Mouse (Mus musculus) G1E-ER4 (cell line): Measurements from ENCODE around the gene Gas2l3. TPM values are rescaled to one million over a fixed set of nuclear protein-coding genes. Genes with fewer than 3 reads are reported as not detected.

ENCODE experiments used
- GATA1 ChIP-seq: IDR thresholded peaks from one replicate; pipeline ENCODE4 v1.8.0; 2012; ENCODE audit warnings: low read length, inconsistent platforms
- polyA plus RNA-seq: library from polyadenylated mRNA; stranded (reverse); fragments of >175 nt; gene quantifications from 2 replicates; pipeline ENCODE4 v1.2.3, GENCODE M21; 2012

Gas2l3 gene
- polyA plus RNA-seq, 1 experiment = not detected

- no peak for TF ChIP-seq GATA1
Observed at GRCm38 (mm10) chr10:89461856-89462507, 18.2 kb upstream of the Gas2l3 start.

DNA sequence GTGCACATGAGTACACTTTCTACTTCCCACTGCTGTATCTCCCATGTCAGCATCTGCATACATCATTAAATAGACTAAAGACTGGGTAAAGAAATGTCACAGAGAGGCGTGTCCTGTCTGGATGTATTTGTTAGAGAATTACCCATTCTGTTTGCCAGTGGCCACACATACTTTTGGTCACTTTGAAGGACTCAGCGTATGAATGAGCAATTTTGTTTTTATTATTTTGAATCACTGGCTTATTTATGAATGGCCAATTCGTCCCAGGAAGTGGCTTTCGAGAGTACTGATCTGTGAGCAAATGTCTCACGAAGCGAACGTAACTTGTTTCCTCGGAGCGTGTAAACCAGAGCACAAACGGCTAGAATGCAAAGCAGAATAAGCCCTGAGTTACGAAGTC is 17.2 kb upstream of the Gas2l3 start:
- TF ChIP-seq GATA1 = no peak

- no peak for TF ChIP-seq GATA1
Observed at GRCm38 (mm10) chr10:89458770-89459169, 15.0 kb upstream of the Gas2l3 start.

DNA sequence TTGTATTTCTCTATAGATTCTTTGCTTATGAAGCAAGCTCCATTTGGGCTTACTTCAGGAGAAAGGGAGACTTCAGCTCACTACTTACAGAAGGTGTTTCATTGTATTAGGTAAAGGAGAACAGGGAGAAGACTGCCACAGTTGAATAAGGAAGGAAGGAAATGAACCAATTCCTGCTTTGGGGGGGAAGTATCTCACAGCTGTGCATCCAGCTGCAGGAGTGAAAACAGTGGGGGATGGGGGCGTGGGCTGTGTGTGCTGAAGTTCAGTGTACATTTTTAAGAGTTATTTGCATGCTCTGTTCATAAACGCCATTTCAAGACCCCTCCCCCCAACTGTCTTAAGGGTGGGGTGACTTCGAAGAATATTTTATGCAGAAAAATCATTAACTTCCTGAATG is 10.0 kb upstream of the Gas2l3 start:
- no peak for TF ChIP-seq GATA1

DNA sequence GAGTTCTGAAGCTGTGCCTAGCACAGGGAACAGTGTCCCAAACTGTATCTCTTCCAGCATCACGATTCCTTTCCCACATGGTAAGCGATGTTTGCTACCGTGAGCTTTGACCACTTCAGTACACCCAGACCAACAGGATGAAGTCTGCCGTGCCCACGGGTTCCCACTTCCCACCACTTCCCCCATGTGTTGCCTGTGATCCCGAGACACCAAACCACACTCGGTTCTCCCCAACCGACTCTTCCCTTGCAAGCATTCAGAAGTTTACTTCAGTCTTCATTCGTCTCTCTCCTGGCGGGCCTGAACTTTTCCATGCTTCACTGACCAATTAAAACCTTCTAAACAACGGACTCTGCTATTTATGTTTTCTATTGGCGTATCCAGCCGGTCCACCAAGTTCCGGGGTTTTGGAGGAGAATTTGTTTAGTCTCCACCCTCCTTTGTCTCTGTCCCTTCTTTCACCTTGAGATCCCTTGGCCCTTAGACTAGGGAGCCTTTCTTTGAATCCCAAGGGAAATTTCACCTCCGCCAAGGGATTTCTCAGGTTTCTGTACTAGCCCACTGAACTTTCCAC is 9.4 kb upstream of the Gas2l3 start:
- no peak for TF ChIP-seq GATA1

DNA sequence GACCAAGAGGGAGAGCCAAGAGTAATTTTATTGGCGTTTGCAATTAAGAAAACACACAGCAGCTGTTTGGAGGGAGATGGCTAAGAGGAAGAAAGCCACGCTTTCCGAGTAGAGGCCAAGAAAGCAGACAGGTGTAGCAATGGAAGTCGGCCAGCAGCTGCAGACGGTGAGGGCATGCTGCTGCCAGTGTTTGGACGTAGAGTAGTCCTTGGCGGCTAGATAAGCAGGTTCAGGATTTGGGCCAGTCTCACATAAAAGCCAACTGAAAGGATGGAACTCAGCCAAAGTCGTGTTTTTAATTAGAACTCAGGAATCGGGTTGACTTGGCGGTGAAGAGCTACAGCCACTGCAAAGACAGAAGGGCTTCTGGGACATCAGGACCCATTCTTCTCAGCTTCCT is 6.6 kb upstream of the Gas2l3 start:
- no peak for TF ChIP-seq GATA1

DNA sequence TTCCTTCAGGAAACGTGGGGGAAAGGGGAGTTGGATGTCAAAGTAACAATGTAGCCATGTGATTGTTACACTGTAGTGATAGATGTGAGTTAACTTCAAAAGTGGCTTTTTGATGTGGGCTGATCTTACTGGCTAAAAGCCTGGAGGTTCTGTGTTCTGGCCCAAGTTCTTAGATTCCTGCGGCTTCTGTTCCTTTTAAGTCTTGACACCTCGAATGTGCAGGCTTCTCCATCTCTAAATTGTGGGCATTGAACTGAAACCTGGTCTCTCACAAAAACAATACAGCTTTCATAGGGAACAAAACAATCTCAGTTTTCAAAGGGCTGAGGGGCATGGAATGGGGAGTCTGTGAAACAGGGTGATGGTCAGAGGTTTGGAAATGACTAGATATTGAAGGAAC is 614 bp upstream of the Gas2l3 start:
- TF ChIP-seq GATA1 = no peak

- TF ChIP-seq GATA1 = no peak
Observed at GRCm38 (mm10) chr10:89443115-89443622, 598 bp downstream of the Gas2l3 start.

DNA sequence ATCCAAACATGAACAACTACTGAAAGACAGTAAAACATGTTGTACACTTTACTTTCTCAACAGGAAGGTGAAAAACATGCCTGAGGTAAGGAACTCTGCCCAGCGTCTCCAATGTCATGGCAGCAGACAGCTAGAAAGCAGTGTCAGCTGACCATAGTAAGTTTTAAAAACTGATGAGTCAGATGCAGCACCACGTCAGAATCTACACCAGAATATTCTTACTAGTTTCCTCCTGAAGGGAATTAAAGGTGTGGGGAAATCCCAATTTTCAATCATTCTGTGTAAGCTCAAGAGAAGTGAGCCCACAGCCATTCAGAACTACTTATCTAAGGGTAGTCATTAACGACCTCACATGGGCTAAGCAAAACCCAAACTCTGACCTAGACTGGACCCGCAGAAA is 1.1 kb downstream of the Gas2l3 start:
- no peak for TF ChIP-seq GATA1

- no peak for TF ChIP-seq GATA1
Observed at GRCm38 (mm10) chr10:89441961-89442360, 1.8 kb downstream of the Gas2l3 start.

- TF ChIP-seq GATA1 = no peak
Observed at GRCm38 (mm10) chr10:89439380-89439779, 4.4 kb downstream of the Gas2l3 start.

- no peak for TF ChIP-seq GATA1
Observed at GRCm38 (mm10) chr10:89437996-89438395, 5.8 kb downstream of the Gas2l3 start.

GRCm38 (mm10) chr10:89437472-89437871 is 6.3 kb downstream of the Gas2l3 start:
- no peak for TF ChIP-seq GATA1

DNA sequence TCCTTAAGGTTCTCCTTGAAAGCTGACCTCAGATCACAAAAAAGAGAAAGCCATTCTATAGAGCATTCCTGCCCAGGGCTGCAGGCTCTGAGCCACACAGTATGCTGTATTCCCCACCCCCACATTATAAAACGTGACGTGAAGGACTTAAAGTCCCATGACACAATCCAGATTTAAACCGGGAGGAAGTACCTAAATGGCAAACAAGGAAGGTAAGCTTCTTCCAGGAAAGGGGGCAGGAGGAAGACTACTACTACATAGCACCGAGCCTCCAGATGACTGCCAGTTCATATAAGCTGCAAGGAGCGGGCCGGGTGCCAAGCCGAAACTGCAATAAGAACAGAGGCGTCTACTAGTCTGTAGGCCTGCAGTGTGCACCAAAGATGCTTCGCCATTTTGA is 7.8 kb downstream of the Gas2l3 start:
- no peak for TF ChIP-seq GATA1

- no peak for TF ChIP-seq GATA1
Observed at GRCm38 (mm10) chr10:89435413-89435812, 8.4 kb downstream of the Gas2l3 start.

DNA sequence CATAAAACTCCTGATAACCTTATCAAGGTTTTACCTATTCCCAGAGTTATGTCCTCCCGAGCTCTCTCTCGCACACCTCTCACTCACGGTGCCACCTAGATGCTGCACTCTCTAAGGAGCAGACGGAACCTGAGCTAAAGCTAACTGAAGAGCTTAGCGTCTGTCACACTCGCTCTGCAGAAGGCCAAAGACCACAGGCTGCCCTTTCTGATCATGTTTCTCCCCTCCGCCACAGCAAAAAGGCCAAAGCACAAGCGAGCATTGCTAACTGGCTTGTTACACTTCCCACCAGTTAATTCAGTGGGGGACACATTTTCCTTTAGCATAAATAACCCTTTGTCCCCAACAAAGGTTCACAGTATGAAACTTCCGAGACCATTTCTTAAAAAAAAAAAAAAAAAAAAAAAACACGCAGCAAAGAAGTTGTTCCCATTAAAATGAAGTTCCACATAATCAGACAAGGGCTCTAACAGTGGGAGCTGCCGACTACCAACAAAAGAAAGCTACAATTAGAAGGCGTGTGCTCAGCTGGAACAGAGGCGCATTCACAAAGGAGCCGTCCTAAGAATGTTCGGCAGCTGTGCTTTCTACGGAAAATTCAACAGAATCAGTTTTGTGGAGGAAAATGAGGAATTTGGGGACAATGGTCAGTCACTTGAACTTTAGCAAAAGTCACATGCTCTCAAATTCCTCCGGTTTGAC is 9.1 kb downstream of the Gas2l3 start:
- TF ChIP-seq GATA1 = no peak

GRCm38 (mm10) chr10:89432743-89433142 is 11.0 kb downstream of the Gas2l3 start:
- TF ChIP-seq GATA1 = no peak
